Mouse (Mus musculus) midbrain, embryonic 10.5 days (tissue): ENCODE results near the gene Kansl1l. TPM values are rescaled to one million over a fixed set of nuclear protein-coding genes. Genes with fewer than 3 reads are reported as not detected.

Experiments
- DNase-seq: peaks from one replicate; pipeline ENCODE4 v3.0.0-alpha.2; 2017; ENCODE audit warnings: low spot score
- H3K27ac ChIP-seq: fragments of 300-500 bp; sonication (generic); replicated peaks from 2 replicates; pipeline ENCODE4 v1.5.1; 2016; ENCODE audit warnings: mild to moderate bottlenecking
- H3K27me3 ChIP-seq: fragments of 300-500 bp; sonication (generic); 2 replicates; pipeline ENCODE4 v1.6.1; 2016; ENCODE audit warnings: low read depth, mild to moderate bottlenecking; ENCODE audit not compliant: poor library complexity, severe bottlenecking
- H3K36me3 ChIP-seq: fragments of 300-500 bp; sonication (generic); 2 replicates; pipeline ENCODE4 v1.6.1; 2016; ENCODE audit warnings: mild to moderate bottlenecking, moderate library complexity
- H3K4me1 ChIP-seq: fragments of 300-500 bp; sonication (generic); 2 replicates; pipeline ENCODE4 v1.6.1; 2016
- H3K4me3 ChIP-seq: fragments of 300-500 bp; sonication (generic); 2 replicates; pipeline ENCODE4 v1.5.1; 2016; ENCODE audit warnings: mild to moderate bottlenecking, moderate library complexity
- H3K9me3 ChIP-seq: fragments of 300-500 bp; sonication (generic); replicated peaks from 2 replicates; pipeline ENCODE4 v1.6.1; 2016; ENCODE audit warnings: mild to moderate bottlenecking
- WGBS: fragments of 180-500 bp; shearing (Covaris S2); methylation state at CpG from one replicate; pipeline ENCODE4 v1.1.7; 2016; 5-methylcytosine and 5-hydroxymethylcytosine counted together
- polyA plus RNA-seq: library from polyadenylated mRNA; unstranded; fragments of >200 nt; fragmentation: Nextera tagmentation; extraction: Ambion mirVana; gene quantifications from 2 replicates; pipeline ENCODE4 v1.2.1, GENCODE M21; 2016

Gene Kansl1l
- polyA plus RNA-seq, 1 experiment from 2014 or later: 7.8 TPM

DNA sequence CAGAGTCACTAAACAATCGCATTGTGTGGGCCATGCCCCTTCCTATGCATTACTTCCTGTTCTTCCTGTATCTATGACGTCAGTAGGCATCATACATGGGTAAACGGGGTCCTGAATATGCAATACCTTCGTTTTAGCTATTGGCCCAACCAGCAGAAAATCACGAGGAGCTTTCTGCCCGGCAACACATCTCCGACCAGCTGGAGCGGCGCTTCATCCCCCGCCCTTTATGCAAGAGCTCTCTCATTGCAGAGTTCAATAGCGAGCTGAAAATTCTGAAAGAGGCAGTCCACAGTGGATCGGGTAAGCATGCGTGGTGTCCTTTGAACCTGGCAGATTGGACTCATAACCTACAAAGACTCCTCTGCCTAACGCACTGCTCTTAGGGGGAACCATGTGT, 139.4 kb downstream of the Kansl1l start:
- no peaks in the 10 kb centered on the region for H3K9me3 ChIP-seq

DNA sequence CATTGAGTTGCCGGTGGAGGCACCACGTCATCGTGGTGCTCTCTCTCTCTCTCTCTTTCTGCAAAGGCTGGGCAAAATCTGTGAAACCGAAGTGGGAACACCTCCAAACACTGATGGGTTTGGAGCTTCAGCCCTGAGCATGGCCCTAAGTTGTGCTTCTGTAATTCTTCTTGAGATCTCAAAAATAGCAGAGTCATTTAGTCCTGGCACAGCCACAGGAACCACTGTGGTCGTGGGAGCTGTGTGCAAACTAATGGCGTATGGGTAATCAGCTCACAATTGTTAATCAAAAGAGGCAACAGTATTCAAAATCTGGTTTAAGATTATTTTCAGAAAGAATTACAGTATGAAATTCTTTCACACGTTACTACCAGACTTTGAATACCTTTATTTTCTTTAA, 144.6 kb downstream of the Kansl1l start:
- no peak overlapping the region for H3K4me3 ChIP-seq

More for the DNA sequence above, 139.4 kb downstream of the Kansl1l start:
- 78% methylated on average over 14 of the region's 14 CpGs for WGBS
- H3K36me3 ChIP-seq: no peaks in the 10 kb centered on the region
- no peaks in the 10 kb centered on the region for H3K27me3 ChIP-seq
- no peak overlapping the region for H3K27ac ChIP-seq
- no peak overlapping the region for H3K4me3 ChIP-seq
- no peaks in the 10 kb centered on the region for H3K4me1 ChIP-seq
- DNase-seq: no peak

DNA sequence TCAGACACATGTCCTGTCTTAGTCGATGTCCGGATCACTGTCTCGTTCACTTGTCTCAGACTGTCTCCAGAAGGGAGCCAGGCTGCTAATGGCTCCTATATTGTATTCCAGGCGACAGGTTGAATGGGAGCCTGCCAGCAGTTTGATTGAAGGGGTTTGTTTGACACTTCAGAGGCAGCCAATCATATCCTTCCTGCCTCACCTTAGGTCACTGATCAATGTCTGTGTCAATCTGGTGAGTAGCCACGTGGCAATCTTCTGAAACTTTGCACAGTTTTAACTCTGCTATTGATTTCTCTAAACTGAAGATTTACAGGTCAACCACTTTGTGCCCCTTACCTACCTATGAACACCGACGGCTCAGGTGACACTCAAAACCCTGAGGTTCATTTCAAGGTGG, 145.9 kb downstream of the Kansl1l start:
- H3K36me3 ChIP-seq: no peaks in the 10 kb centered on the region
- no peak overlapping the region for H3K4me3 ChIP-seq
- H3K27me3 ChIP-seq: no peaks in the 10 kb centered on the region
- H3K27ac ChIP-seq: no peak overlapping the region
- DNase-seq: no peak
- 78% methylated on average over 7 of the region's 7 CpGs for WGBS
- no peaks in the 10 kb centered on the region for H3K4me1 ChIP-seq
- no peaks in the 10 kb centered on the region for H3K9me3 ChIP-seq

More for the DNA sequence above, 144.6 kb downstream of the Kansl1l start:
- DNase-seq: no peak
- WGBS: 88% methylated on average over 7 of the region's 7 CpGs
- no peaks in the 10 kb centered on the region for H3K36me3 ChIP-seq
- no peaks in the 10 kb centered on the region for H3K9me3 ChIP-seq
- no peaks in the 10 kb centered on the region for H3K27me3 ChIP-seq
- H3K4me1 ChIP-seq: no peaks in the 10 kb centered on the region
- no peak overlapping the region for H3K27ac ChIP-seq

Other genes starting within 250 kb of the Kansl1l start
- 48.9 and 52.3 TPM in 2 replicates for gene Rpe, start 116.7 kb downstream of the Kansl1l start, polyA plus RNA-seq
- gene Acadl, start 45.7 kb upstream of the Kansl1l start, polyA plus RNA-seq: 37.4 and 44.6 TPM in 2 replicates
- gene Myl1, start 127.8 kb upstream of the Kansl1l start, polyA plus RNA-seq: 0.29 and 0.30 TPM in 2 replicates
- 72.8 and 79.9 TPM in 2 replicates for gene Lancl1, start 221.3 kb upstream of the Kansl1l start, polyA plus RNA-seq